ENCODE assay signal across 9 mouse cellular contexts in genomic region chr11:110409776-110410175, GRCm38 (mm10). TPM values are rescaled to one million over a fixed set of nuclear protein-coding genes. Genes with fewer than 3 reads are reported as not detected.
DNase-seq lines count a peak whose midpoint lies in the region; ATAC-seq and TF ChIP-seq lines count a peak whose summit lies in the region.
"Had no signal": no experiment of that assay in that cellular context is flagged by ENCODE, and none has a peak within 500 bp of the region (broad histone marks: within the 10 kb centered on the region; RNA-seq: fewer than 3 reads in every experiment).

No protein-coding gene starts in this region.

- H3K9ac ChIP-seq in forebrain, embryonic 14.5 days (ENCODE audit: low read length) = no peak overlapping the region
- no peak overlapping the region for H3K9ac ChIP-seq in midbrain, embryonic 16.5 days (ENCODE audit: low read depth, low read length)
- no peak overlapping the region for H3K9ac ChIP-seq in hindbrain, embryonic 16.5 days (ENCODE audit: low read depth, low read length)
- H3K9ac ChIP-seq: hindbrain, embryonic 15.5 days had no signal

- H3K36me3 ChIP-seq in kidney, adult 2 months (ENCODE audit: control insufficient read depth, insufficient read depth, low read length) = no peaks in the 10 kb centered on the region
- H3K36me3 ChIP-seq in splenic B cell, adult 2 months (ENCODE audit: control insufficient read depth, insufficient read depth, low read length, poor library complexity, severe bottlenecking) = no peaks in the 10 kb centered on the region
- no peaks in the 10 kb centered on the region for H3K36me3 ChIP-seq in forebrain, embryonic 14.5 days (ENCODE audit: control insufficient read depth, insufficient read depth, low read length)
- H3K36me3 ChIP-seq in midbrain, embryonic 16.5 days (ENCODE audit: control insufficient read depth, insufficient read depth, low read length) = no peaks in the 10 kb centered on the region
- H3K36me3 ChIP-seq in hindbrain, embryonic 16.5 days (ENCODE audit: control insufficient read depth, insufficient read depth, low read length) = no peaks in the 10 kb centered on the region
- H3K36me3 ChIP-seq: hindbrain, embryonic 15.5 days had no signal

- no peak overlapping the region for H3K27ac ChIP-seq in kidney, adult 2 months (ENCODE audit: insufficient read depth, low read depth, low read length)
- no peak overlapping the region for H3K27ac ChIP-seq in forebrain, embryonic 14.5 days (ENCODE audit: low read depth, low read length)
- no peak overlapping the region for H3K27ac ChIP-seq in midbrain, embryonic 16.5 days (ENCODE audit: low read length)
- H3K27ac ChIP-seq in hindbrain, embryonic 16.5 days (ENCODE audit: low read depth, low read length) = no peak overlapping the region
- H3K27ac ChIP-seq: hindbrain, embryonic 15.5 days had no signal

- H3K4me3 ChIP-seq in kidney, adult 2 months (ENCODE audit: insufficient read depth, low read depth, low read length) = no peak overlapping the region
- no peak overlapping the region for H3K4me3 ChIP-seq in forebrain, embryonic 14.5 days (ENCODE audit: low read depth, low read length)
- H3K4me3 ChIP-seq in midbrain, embryonic 16.5 days (ENCODE audit: low read depth, low read length) = no peak overlapping the region
- H3K4me3 ChIP-seq in hindbrain, embryonic 16.5 days (ENCODE audit: low read length) = no peak overlapping the region
- H3K4me3 ChIP-seq: hindbrain, embryonic 15.5 days had no signal

- H3K27me3 ChIP-seq in kidney, adult 2 months (replicated peaks; ENCODE audit: control insufficient read depth, insufficient read depth, low read length) = no peaks in the 10 kb centered on the region
- no peaks in the 10 kb centered on the region for H3K27me3 ChIP-seq in splenic B cell, adult 2 months (ENCODE audit: control insufficient read depth, insufficient read depth, low read length, poor library complexity, severe bottlenecking)
- H3K27me3 ChIP-seq in forebrain, embryonic 14.5 days (replicated peaks; ENCODE audit: control insufficient read depth, insufficient read depth, low read length) = no peaks in the 10 kb centered on the region
- H3K27me3 ChIP-seq in midbrain, embryonic 16.5 days (ENCODE audit: control insufficient read depth, insufficient read depth, low read depth, low read length) = no peaks in the 10 kb centered on the region
- no peaks in the 10 kb centered on the region for H3K27me3 ChIP-seq in hindbrain, embryonic 16.5 days (replicated peaks; ENCODE audit: control insufficient read depth, insufficient read depth, low read length)
- H3K27me3 ChIP-seq: hindbrain, embryonic 15.5 days had no signal

- DNase-seq in kidney, adult 2 months = peak; percentile 40
- no peak for DNase-seq in kidney, adult 11 months
- peak; percentile 33 for DNase-seq in MEL-GATA-1-ER (ENCODE audit: extremely low read depth, low read depth)
- peak; percentile 68 for DNase-seq in liver
- peak; percentile 76 for DNase-seq in splenic B cell, adult 2 months (ENCODE audit: low read depth, low spot score)
- no peak for DNase-seq in forebrain, embryonic 14.5 days (ENCODE audit: low spot score)

- 71% methylated on average over 9 of the region's 9 CpGs for WGBS in kidney, adult 2 months
- 78% methylated on average over 9 of the region's 9 CpGs for WGBS in forebrain, embryonic 14.5 days
- whole genome bisulfite sequencing in midbrain, embryonic 16.5 days = 74% methylated on average over 9 of the region's 9 CpGs
- 69% methylated on average over 9 of the region's 9 CpGs for WGBS in hindbrain, embryonic 16.5 days

- H3K4me1 ChIP-seq in kidney, adult 2 months (ENCODE audit: control insufficient read depth, insufficient read depth, low read length) = peaks cover 3% of the 10 kb centered on the region; the same call in 1 of the 2 replicates
- no peaks in the 10 kb centered on the region for H3K4me1 ChIP-seq in forebrain, embryonic 14.5 days (ENCODE audit: control insufficient read depth, insufficient read depth, low read length)
- H3K4me1 ChIP-seq in midbrain, embryonic 16.5 days (ENCODE audit: control insufficient read depth, insufficient read depth, low read length) = no peaks in the 10 kb centered on the region
- no peaks in the 10 kb centered on the region for H3K4me1 ChIP-seq in hindbrain, embryonic 16.5 days (ENCODE audit: control insufficient read depth, insufficient read depth, low read depth, low read length)
- H3K4me1 ChIP-seq: hindbrain, embryonic 15.5 days had no signal

- no peak for ATAC-seq in forebrain, embryonic 14.5 days
- no peak for ATAC-seq in midbrain, embryonic 16.5 days
- no peak for ATAC-seq in hindbrain, embryonic 16.5 days

- no peak for TF ChIP-seq POLR2A in kidney, adult 2 months (IDR thresholded peaks at IDR 0.05; ENCODE audit: low read depth, low read length)

- no peak overlapping the region for H3K4me2 ChIP-seq in forebrain, embryonic 14.5 days (ENCODE audit: low read length)
- H3K4me2 ChIP-seq in midbrain, embryonic 16.5 days (ENCODE audit: low read length) = no peak overlapping the region
- no peak overlapping the region for H3K4me2 ChIP-seq in hindbrain, embryonic 16.5 days (ENCODE audit: low read length)
- H3K4me2 ChIP-seq: hindbrain, embryonic 15.5 days had no signal

- H3K9me3 ChIP-seq in forebrain, embryonic 14.5 days (replicated peaks; ENCODE audit: control insufficient read depth, low read length) = no peaks in the 10 kb centered on the region
- no peaks in the 10 kb centered on the region; the same call in 1 of the 2 replicates for H3K9me3 ChIP-seq in midbrain, embryonic 16.5 days (replicated peaks; ENCODE audit: control insufficient read depth, low read length, poor library complexity, severe bottlenecking)
- no peaks in the 10 kb centered on the region for H3K9me3 ChIP-seq in hindbrain, embryonic 16.5 days (ENCODE audit: control insufficient read depth, low read length)
- H3K9me3 ChIP-seq: hindbrain, embryonic 15.5 days had no signal

- peak; percentile 59 for TF ChIP-seq CTCF in kidney, adult 2 months (conservative IDR thresholded peaks at IDR 0.05; ENCODE audit: insufficient read depth, insufficient read length, low read depth, low read length)

RNA-seq across cellular contexts. Expression of gene Map2k6, which starts 10.9 kb away (rescaled TPM):
- 5.6 and 6.6 TPM in 2 replicates for polyA plus RNA-seq in kidney, adult 2 months (2012; rRNA removed)
- polyA plus RNA-seq in forebrain, embryonic 14.5 days (2014; fragmentation: Nextera tagmentation; extraction: Ambion mirVana) = 46.9 and 50.9 TPM in 2 replicates
- 22.1 and 23.4 TPM in 2 replicates for polyA plus RNA-seq in midbrain, embryonic 16.5 days (2015; fragmentation: Nextera tagmentation; extraction: Ambion mirVana)
- polyA plus RNA-seq in hindbrain, embryonic 16.5 days (2015; fragmentation: Nextera tagmentation; extraction: Ambion mirVana) = 24.4 and 26.9 TPM in 2 replicates

Comparison
In these comparisons a context has a peak if more than half of its experiments do, and no peak if none do; other contexts are left out.
1. DNase-seq: peak in kidney, adult 2 months (single experiment), MEL-GATA-1-ER (single experiment), liver (single experiment) and splenic B cell, adult 2 months (single experiment); none in kidney, adult 11 months (single experiment) and forebrain, embryonic 14.5 days (single experiment).